Mouse (Mus musculus): ENCODE data around the gene Ccdc107.

GRCm38 (mm10) chr4:43506536-43507185 is 14.0 kb downstream of the Ccdc107 start, which contains the start of gene Car9:
- TF ChIP-seq CTCF (IDR thresholded peaks at IDR 0.05; ENCODE audit: borderline replicate concordance, insufficient read depth, low read depth, low read length): no peak
- peak; percentile 15; the same call in 1 of the 2 replicates for TF ChIP-seq POLR2A (IDR thresholded peaks at IDR 0.05; ENCODE audit: borderline replicate concordance, insufficient read depth, low read length)
